Mouse (Mus musculus): ENCODE results near the gene Eif4e3. TPM values are rescaled to one million over a fixed set of nuclear protein-coding genes. Genes with fewer than 3 reads are reported as not detected.
A peak's percentile ranks its signal among the peaks of the same experiment; 100 is the strongest.

Gene Eif4e3
- 2.4 and 2.7 TPM in 2 replicates for polyA plus RNA-seq (2015; fragmentation: Nextera tagmentation; extraction: Ambion mirVana)

DNA sequence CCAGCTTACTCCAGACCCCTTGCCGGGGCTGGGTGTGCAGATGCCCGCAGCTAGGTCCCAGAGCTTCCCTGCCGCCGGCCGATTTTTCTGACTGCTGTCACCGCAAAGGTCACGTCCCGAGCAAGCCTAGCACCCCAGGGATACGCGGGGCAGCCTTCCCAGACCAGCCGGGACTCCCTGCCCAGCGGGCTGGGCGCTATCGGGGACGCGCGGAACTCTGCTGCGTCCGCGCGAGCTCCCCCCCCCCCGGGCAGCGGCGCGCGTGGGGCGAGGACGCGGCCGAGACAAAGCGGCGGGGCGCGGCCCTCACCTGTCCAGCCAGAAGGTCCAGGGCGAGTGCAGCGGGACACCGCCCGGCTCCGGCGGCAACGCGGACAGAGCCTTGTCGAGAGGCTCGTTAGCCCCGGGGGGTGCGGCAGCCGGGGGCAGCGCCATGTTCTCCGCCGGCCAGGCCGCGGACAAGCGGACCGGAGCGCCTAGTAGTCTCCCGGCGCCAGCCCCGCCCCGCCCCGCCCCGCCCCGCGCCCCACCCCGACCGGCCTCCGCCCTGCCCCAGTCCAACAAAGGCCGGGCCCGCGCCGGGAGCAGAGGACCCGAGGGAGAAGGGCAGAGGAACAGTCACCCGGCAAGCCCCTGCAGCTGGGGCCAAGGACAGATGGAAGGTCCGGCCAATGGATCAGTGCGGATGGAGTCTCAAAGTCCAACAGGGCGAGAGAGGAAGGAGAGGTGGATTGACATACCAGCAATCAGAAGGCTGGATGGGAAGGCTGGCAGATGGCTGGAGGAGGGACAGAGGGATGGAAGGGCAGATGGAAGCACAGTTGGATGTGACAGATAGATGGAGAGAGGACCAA lies at the start of gene Eif4e3, which contains the start of gene Gm20696:
Gene Eif4e3, minus strand, starts transcription at position 454 of the 854 bp plus-strand sequence.
Gene Gm20696, minus strand, starts transcription at position 480 of the 854 bp plus-strand sequence.
- H3K36me3 ChIP-seq (ENCODE audit: control insufficient read depth, insufficient read depth), result no peaks in the 10 kb centered on the region
- H3K27me3 ChIP-seq (ENCODE audit: control insufficient read depth, insufficient read depth, low read depth, low read length), result peaks cover 30% of the 10 kb centered on the region
- H3K9me3 ChIP-seq (replicated peaks; ENCODE audit: control insufficient read depth, low read length), result no peaks in the 10 kb centered on the region
- under 1% methylated on average over 59 of the region's 75 CpGs for WGBS (ENCODE audit: insufficient replicate concordance)
- no peak within 1 kb of the TSS for H3K27ac ChIP-seq (ENCODE audit: low read length)
- ATAC-seq (ENCODE audit: low read depth), result peak; percentile 72
- H3K4me1 ChIP-seq (ENCODE audit: control insufficient read depth, low read depth, low read length), result no peaks in the 10 kb centered on the region
- peak within 1 kb of the TSS; percentile 71 for H3K4me2 ChIP-seq (ENCODE audit: low read depth, low read length)
- peak within 1 kb of the TSS; percentile 48; the same call in 1 of the 2 replicates for H3K9ac ChIP-seq (ENCODE audit: low read depth, low read length)
- peak within 1 kb of the TSS; percentile 65 for H3K4me3 ChIP-seq (ENCODE audit: low read depth, low read length)

DNA sequence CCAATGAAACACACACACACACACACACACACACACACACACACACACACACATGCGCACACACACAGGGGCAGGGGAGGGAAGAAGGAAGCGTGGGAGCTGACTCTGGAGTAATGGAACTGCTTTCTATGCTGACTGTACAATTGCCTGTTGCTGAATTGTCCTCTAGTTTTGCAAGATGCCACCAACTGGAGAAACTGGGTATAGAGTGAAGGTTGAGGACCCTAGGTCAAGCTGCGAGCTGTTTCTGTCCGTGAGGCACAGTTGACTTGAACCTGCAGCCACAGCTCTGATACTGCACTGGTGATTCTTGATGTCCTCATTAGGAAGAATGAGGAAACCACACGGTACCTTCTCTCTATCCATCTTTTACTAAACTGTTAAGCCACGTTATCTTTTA lies 49.3 kb upstream of the Eif4e3 start:
- Histone ChIP-seq H3K9ac (ENCODE audit: low read depth, low read length) (no peak overlapping the region), H3K36me3 (ENCODE audit: control insufficient read depth, insufficient read depth) (no peaks in the 10 kb centered on the region), H3K9me3 (replicated peaks; ENCODE audit: control insufficient read depth, low read length) (no peaks in the 10 kb centered on the region), H3K27ac (ENCODE audit: low read length) (no peak overlapping the region), H3K4me2 (ENCODE audit: low read depth, low read length) (no peak overlapping the region), H3K27me3 (ENCODE audit: control insufficient read depth, insufficient read depth, low read depth, low read length) (peaks cover 2% of the 10 kb centered on the region; the same call in 1 of the 2 replicates), H3K4me1 (ENCODE audit: control insufficient read depth, low read depth, low read length) (no peaks in the 10 kb centered on the region), H3K4me3 (ENCODE audit: low read depth, low read length) (no peak overlapping the region)
- no peak for ATAC-seq (ENCODE audit: low read depth)
- WGBS (ENCODE audit: insufficient replicate concordance), result 35% methylated on average over 5 of the region's 6 CpGs

GRCm38 (mm10) chr6:99715191-99715590 lies 48.6 kb upstream of the Eif4e3 start:
- 46% methylated on average over 6 of the region's 6 CpGs for WGBS (ENCODE audit: insufficient replicate concordance)
- Histone ChIP-seq H3K9me3 (replicated peaks; ENCODE audit: control insufficient read depth, low read length) (no peaks in the 10 kb centered on the region), H3K27me3 (ENCODE audit: control insufficient read depth, insufficient read depth, low read depth, low read length) (peaks cover 2% of the 10 kb centered on the region; the same call in 1 of the 2 replicates), H3K4me1 (ENCODE audit: control insufficient read depth, low read depth, low read length) (no peaks in the 10 kb centered on the region), H3K4me3 (ENCODE audit: low read depth, low read length) (no peak overlapping the region), H3K9ac (ENCODE audit: low read depth, low read length) (no peak overlapping the region), H3K36me3 (ENCODE audit: control insufficient read depth, insufficient read depth) (no peaks in the 10 kb centered on the region), H3K4me2 (ENCODE audit: low read depth, low read length) (no peak overlapping the region), H3K27ac (ENCODE audit: low read length) (no peak overlapping the region)
- no peak for ATAC-seq (ENCODE audit: low read depth)

GRCm38 (mm10) chr6:99713256-99713655 lies 46.7 kb upstream of the Eif4e3 start:
- no peaks in the 10 kb centered on the region for H3K9me3 ChIP-seq (replicated peaks; ENCODE audit: control insufficient read depth, low read length)
- no peaks in the 10 kb centered on the region for H3K36me3 ChIP-seq (ENCODE audit: control insufficient read depth, insufficient read depth)
- no peak overlapping the region for H3K4me2 ChIP-seq (ENCODE audit: low read depth, low read length)
- ATAC-seq (ENCODE audit: low read depth), result no peak
- no peak overlapping the region for H3K9ac ChIP-seq (ENCODE audit: low read depth, low read length)
- whole genome bisulfite sequencing (ENCODE audit: insufficient replicate concordance), result 70% methylated on average over 5 of the region's 5 CpGs
- no peak overlapping the region for H3K27ac ChIP-seq (ENCODE audit: low read length)
- H3K27me3 ChIP-seq (ENCODE audit: control insufficient read depth, insufficient read depth, low read depth, low read length), result peaks cover 2% of the 10 kb centered on the region; the same call in 1 of the 2 replicates
- H3K4me3 ChIP-seq (ENCODE audit: low read depth, low read length), result no peak overlapping the region
- no peaks in the 10 kb centered on the region for H3K4me1 ChIP-seq (ENCODE audit: control insufficient read depth, low read depth, low read length)

- Histone ChIP-seq H3K4me2 (ENCODE audit: low read depth, low read length) (no peak overlapping the region), H3K9ac (ENCODE audit: low read depth, low read length) (no peak overlapping the region), H3K9me3 (replicated peaks; ENCODE audit: control insufficient read depth, low read length) (no peaks in the 10 kb centered on the region), H3K4me3 (ENCODE audit: low read depth, low read length) (no peak overlapping the region), H3K36me3 (ENCODE audit: control insufficient read depth, insufficient read depth) (no peaks in the 10 kb centered on the region), H3K4me1 (ENCODE audit: control insufficient read depth, low read depth, low read length) (no peaks in the 10 kb centered on the region), H3K27ac (ENCODE audit: low read length) (no peak overlapping the region), H3K27me3 (ENCODE audit: control insufficient read depth, insufficient read depth, low read depth, low read length) (peaks cover 1% of the 10 kb centered on the region; the same call in 1 of the 2 replicates)
- no peak for ATAC-seq (ENCODE audit: low read depth)
- 40% methylated on average over 11 of the region's 11 CpGs for WGBS (ENCODE audit: insufficient replicate concordance)
Observed at GRCm38 (mm10) chr6:99711576-99712101, 45.1 kb upstream of the Eif4e3 start.

- Histone ChIP-seq H3K27me3 (ENCODE audit: control insufficient read depth, insufficient read depth, low read depth, low read length) (peaks cover 9% of the 10 kb centered on the region), H3K9ac (ENCODE audit: low read depth, low read length) (no peak overlapping the region), H3K27ac (ENCODE audit: low read length) (no peak overlapping the region), H3K4me1 (ENCODE audit: control insufficient read depth, low read depth, low read length) (no peaks in the 10 kb centered on the region), H3K4me3 (ENCODE audit: low read depth, low read length) (no peak overlapping the region), H3K36me3 (ENCODE audit: control insufficient read depth, insufficient read depth) (no peaks in the 10 kb centered on the region), H3K4me2 (ENCODE audit: low read depth, low read length) (no peak overlapping the region), H3K9me3 (replicated peaks; ENCODE audit: control insufficient read depth, low read length) (no peaks in the 10 kb centered on the region)
- no peak for ATAC-seq (ENCODE audit: low read depth)
- WGBS (ENCODE audit: insufficient replicate concordance), result 53% methylated on average over 3 of the region's 3 CpGs
Observed at GRCm38 (mm10) chr6:99700484-99700883, 33.9 kb upstream of the Eif4e3 start.

DNA sequence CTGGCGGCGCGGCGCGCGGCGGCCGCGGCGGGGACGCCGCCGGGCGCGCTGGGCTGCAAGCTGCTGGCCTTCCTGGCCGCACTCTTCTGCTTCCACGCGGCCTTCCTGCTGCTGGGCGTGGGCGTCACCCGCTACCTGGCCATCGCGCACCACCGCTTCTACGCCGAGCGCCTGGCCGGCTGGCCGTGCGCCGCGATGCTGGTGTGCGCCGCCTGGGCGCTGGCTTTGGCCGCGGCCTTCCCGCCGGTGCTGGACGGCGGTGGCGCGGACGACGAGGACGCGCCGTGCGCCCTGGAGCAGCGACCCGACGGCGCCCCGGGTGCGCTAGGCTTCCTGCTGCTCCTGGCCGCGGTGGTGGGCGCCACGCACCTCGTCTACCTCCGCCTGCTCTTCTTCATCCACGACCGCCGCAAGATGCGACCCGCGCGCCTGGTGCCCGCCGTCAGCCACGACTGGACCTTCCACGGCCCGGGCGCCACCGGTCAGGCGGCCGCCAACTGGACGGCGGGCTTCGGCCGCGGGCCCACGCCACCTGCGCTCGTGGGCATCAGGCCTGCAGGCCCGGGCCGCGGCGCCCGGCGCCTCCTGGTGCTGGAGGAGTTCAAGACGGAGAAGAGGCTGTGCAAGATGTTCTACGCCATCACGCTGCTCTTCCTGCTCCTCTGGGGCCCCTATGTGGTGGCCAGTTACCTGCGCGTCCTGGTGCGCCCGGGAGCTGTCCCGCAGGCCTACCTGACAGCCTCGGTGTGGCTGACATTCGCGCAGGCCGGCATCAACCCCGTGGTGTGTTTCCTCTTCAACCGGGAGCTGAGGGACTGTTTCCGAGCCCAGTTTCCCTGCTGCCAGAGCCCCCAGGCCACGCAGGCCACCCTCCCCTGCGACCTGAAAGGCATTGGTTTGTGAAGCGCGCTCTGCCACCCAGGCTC lies 26.6 kb upstream of the Eif4e3 start:
- peaks cover 71% of the 10 kb centered on the region for H3K27me3 ChIP-seq (ENCODE audit: control insufficient read depth, insufficient read depth, low read depth, low read length)
- no peak for ATAC-seq (ENCODE audit: low read depth)
- no peaks in the 10 kb centered on the region for H3K4me1 ChIP-seq (ENCODE audit: control insufficient read depth, low read depth, low read length)
- H3K36me3 ChIP-seq (ENCODE audit: control insufficient read depth, insufficient read depth), result no peaks in the 10 kb centered on the region
- no peak overlapping the region for H3K9ac ChIP-seq (ENCODE audit: low read depth, low read length)
- H3K4me3 ChIP-seq (ENCODE audit: low read depth, low read length), result peak overlapping the region; percentile 51
- H3K9me3 ChIP-seq (replicated peaks; ENCODE audit: control insufficient read depth, low read length), result no peaks in the 10 kb centered on the region
- peak overlapping the region; percentile 64 for H3K4me2 ChIP-seq (ENCODE audit: low read depth, low read length)
- H3K27ac ChIP-seq (ENCODE audit: low read length), result no peak overlapping the region
- WGBS (ENCODE audit: insufficient replicate concordance), result 3% methylated on average over 86 of the region's 110 CpGs

DNA sequence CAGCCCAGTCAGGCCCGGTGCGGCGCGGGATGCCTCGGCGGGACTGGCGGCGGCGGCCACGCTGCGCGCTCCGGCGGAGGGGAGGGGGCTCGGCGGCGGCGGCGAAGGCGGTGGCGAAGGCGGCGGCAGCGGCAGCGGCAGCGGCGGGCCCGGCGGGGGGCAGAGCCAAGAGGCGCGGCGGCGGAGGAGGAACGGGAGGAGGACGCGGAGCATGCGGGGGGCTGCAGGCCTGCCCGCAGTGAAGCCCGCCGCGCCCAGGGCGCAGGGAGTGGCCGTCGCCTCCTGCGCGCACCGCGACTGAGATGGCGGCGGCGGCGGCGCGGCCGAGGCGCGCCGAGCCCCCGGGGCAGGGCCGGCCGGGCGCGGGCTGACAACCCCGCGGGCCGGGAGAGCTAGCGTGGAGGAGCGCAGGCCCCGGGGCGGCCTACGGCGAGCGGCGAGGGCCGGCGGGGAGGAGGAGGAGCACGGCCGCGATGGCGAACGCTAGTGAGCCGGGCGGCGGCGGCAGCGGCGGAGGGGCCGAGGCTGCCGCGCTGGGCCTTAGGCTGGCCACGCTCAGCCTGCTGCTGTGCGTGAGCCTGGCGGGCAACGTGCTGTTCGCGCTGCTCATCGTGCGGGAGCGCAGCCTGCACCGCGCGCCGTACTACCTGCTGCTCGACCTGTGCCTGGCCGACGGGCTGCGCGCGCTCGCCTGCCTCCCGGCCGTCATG lies 25.8 kb upstream of the Eif4e3 start, which contains the start of gene Gpr27:
Gene Gpr27, plus strand, starts transcription at position 474 of the 710 bp plus-strand sequence.
- no peak within 1 kb of the TSS for H3K27ac ChIP-seq (ENCODE audit: low read length)
- H3K27me3 ChIP-seq (ENCODE audit: control insufficient read depth, insufficient read depth, low read depth, low read length), result peaks cover 72% of the 10 kb centered on the region
- no peaks in the 10 kb centered on the region for H3K9me3 ChIP-seq (replicated peaks; ENCODE audit: control insufficient read depth, low read length)
- peak within 1 kb of the TSS; percentile 64 for H3K4me2 ChIP-seq (ENCODE audit: low read depth, low read length)
- H3K9ac ChIP-seq (ENCODE audit: low read depth, low read length), result no peak within 1 kb of the TSS
- no peak for ATAC-seq (ENCODE audit: low read depth)
- under 1% methylated on average over 76 of the region's 112 CpGs for WGBS (ENCODE audit: insufficient replicate concordance)
- H3K36me3 ChIP-seq (ENCODE audit: control insufficient read depth, insufficient read depth), result no peaks in the 10 kb centered on the region
- H3K4me1 ChIP-seq (ENCODE audit: control insufficient read depth, low read depth, low read length), result no peaks in the 10 kb centered on the region
- peak within 1 kb of the TSS; percentile 51 for H3K4me3 ChIP-seq (ENCODE audit: low read depth, low read length)

All from liver, embryonic 16.5 days (tissue).